In the genomic region with DNA sequence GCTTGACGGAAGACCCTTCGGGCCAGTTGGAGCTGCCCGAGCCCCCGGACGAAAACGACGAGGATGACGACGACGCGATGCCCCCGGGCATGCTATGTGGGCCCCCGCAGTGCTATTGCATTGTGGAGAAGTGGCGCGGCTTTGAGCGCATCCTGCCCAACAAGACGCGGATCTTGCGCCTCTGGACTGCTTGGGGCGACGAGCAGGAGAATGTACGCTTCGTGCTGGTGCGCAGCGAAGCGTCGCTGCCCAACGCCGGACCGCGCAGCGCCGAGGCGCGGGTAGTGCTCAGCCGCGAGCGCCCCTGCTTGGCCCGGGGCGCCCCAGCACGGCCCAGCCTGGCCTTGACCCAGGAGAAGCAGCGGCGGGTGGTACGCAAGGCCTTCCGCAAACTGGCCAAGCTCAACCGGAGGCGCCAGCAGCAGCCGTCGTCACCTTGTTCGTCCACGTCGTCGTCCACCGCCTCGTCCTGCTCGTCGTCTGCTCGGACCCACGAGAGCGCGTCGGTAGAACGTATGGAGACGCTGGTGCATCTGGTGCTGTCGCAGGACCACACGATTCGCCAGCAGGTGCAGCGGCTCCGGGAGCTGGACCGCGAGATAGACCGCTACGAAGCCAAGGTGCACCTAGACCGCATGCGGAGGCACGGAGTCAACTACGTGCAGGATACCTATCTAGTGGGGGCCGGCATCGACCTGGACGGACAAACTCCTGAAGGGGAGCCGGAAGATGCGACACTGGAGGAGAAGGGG, we compare ENCODE assay signal across 8 mouse cellular contexts. TPM values are rescaled to one million over a fixed set of nuclear protein-coding genes. Genes with fewer than 3 reads are reported as not detected.
DNase-seq lines count a peak whose midpoint lies in the region; ATAC-seq and TF ChIP-seq lines count a peak whose summit lies in the region.

No protein-coding gene starts in this region.

- no peak overlapping the region for H3K27ac ChIP-seq in thymus, adult 2 months (ENCODE audit: control insufficient read depth, insufficient read depth, low read length)
- H3K27ac ChIP-seq in heart, embryonic 14.5 days (replicated peaks in 1 of 2; ENCODE audit: control insufficient read depth in 1 of 2, insufficient read depth in 1 of 2, low read depth in 2 of 2, low read length in 2 of 2), result peak overlapping the region in 1 of 2 experiments; percentile 41; a peak in 1 of 4 replicates
- H3K27ac ChIP-seq in midbrain, embryonic 12.5 days (replicated peaks), result no peak overlapping the region

- no peak for TF ChIP-seq POLR2A in thymus, adult 2 months (IDR thresholded peaks at IDR 0.05; ENCODE audit: control insufficient read depth, extremely low read depth, insufficient read depth, low read length, poor library complexity)

- ATAC-seq in heart, embryonic 14.5 days (ENCODE audit: insufficient number of reproducible peaks, insufficient read depth, low FRiP score, low read depth), result peak; percentile 20; the same call in 1 of the 2 replicates
- ATAC-seq in midbrain, embryonic 12.5 days (ENCODE audit: low FRiP score, low read depth), result no peak

- peak overlapping the region; percentile 14; the same call in 1 of the 2 replicates for H3K4me3 ChIP-seq in thymus, adult 2 months (ENCODE audit: control insufficient read depth, insufficient read depth, low read length)
- H3K4me3 ChIP-seq in heart, embryonic 14.5 days (ENCODE audit: control insufficient read depth in 1 of 2, insufficient read depth in 1 of 2, low read depth in 1 of 2, low read length in 2 of 2), result peak overlapping the region; percentile 47 to 59
- peak overlapping the region; percentile 46 for H3K4me3 ChIP-seq in midbrain, embryonic 12.5 days

- H3K9me3 ChIP-seq in heart, embryonic 14.5 days (ENCODE audit: control insufficient read depth, low read length), result no peaks in the 10 kb centered on the region
- H3K9me3 ChIP-seq in midbrain, embryonic 12.5 days, result no peaks in the 10 kb centered on the region

- no peaks in the 10 kb centered on the region for H3K4me1 ChIP-seq in thymus, adult 2 months (replicated peaks; ENCODE audit: control insufficient read depth, insufficient read depth, low read length)
- H3K4me1 ChIP-seq in heart, embryonic 14.5 days (ENCODE audit: control insufficient read depth in 2 of 2, insufficient read depth in 2 of 2, low read length in 2 of 2), result peaks cover 2 to 12% of the 10 kb centered on the region in 2 experiments; a peak in 3 of 4 replicates
- peaks cover 34% of the 10 kb centered on the region for H3K4me1 ChIP-seq in midbrain, embryonic 12.5 days

- peak overlapping the region; percentile 74 for H3K9ac ChIP-seq in heart, embryonic 14.5 days (ENCODE audit: low read length)
- peak overlapping the region; percentile 47 for H3K9ac ChIP-seq in midbrain, embryonic 12.5 days (replicated peaks)

- TF ChIP-seq CTCF in thymus, adult 2 months (IDR thresholded peaks at IDR 0.05; ENCODE audit: borderline replicate concordance, control insufficient read depth, extremely low read depth, insufficient read depth, low read length, poor library complexity), result no peak

- H3K36me3 ChIP-seq in thymus, adult 2 months (ENCODE audit: control insufficient read depth, insufficient read depth, low read length), result no peaks in the 10 kb centered on the region
- H3K36me3 ChIP-seq in heart, embryonic 14.5 days (ENCODE audit: control insufficient read depth, insufficient read depth, low read length), result no peaks in the 10 kb centered on the region
- H3K36me3 ChIP-seq in midbrain, embryonic 12.5 days, result no peaks in the 10 kb centered on the region

- WGBS in thymus, adult 2 months, result 4% methylated on average over 82 of the region's 82 CpGs
- WGBS in heart, embryonic 14.5 days, result under 1% methylated on average over 81 of the region's 82 CpGs
- WGBS in midbrain, embryonic 12.5 days, result 1% methylated on average over 82 of the region's 82 CpGs

- H3K27me3 ChIP-seq in thymus, adult 2 months (ENCODE audit: control insufficient read depth, insufficient read depth, low read length), result peaks cover 11% of the 10 kb centered on the region; the same call in 1 of the 2 replicates
- peaks cover 16% of the 10 kb centered on the region for H3K27me3 ChIP-seq in heart, embryonic 14.5 days (ENCODE audit: control insufficient read depth, insufficient read depth, low read length)
- H3K27me3 ChIP-seq in midbrain, embryonic 12.5 days, result peaks cover 53% of the 10 kb centered on the region

- no peak for DNase-seq in thymus, adult 2 months
- DNase-seq in thymus, adult 18-20 months, result no peak
- DNase-seq in cerebellum, postnatal 25 days, result peak; percentile 38 to 41
- DNase-seq in kidney, postnatal 4 days, result peak; percentile 46 to 70
- no peak for DNase-seq in thymus, postnatal 36 days
- DNase-seq in spleen, postnatal 14 days (ENCODE audit: low spot score in 2 of 2), result no peak

- H3K4me2 ChIP-seq in heart, embryonic 14.5 days (ENCODE audit: low read length), result peak overlapping the region; percentile 96
- peak overlapping the region; percentile 66 for H3K4me2 ChIP-seq in midbrain, embryonic 12.5 days (replicated peaks)

RNA-seq across cellular contexts. Expression of a gene that starts 0.8 kb away (rescaled TPM):
- polyA plus RNA-seq in thymus, adult 2 months (2012; rRNA removed), result 0.92 and 0.99 TPM in 2 replicates
- polyA plus RNA-seq in heart, embryonic 14.5 days (2014; fragmentation: Nextera tagmentation; extraction: Ambion mirVana), result 3.0 and 3.9 TPM in 2 replicates
- 1.4 and 1.6 TPM in 2 replicates for polyA plus RNA-seq in midbrain, embryonic 12.5 days (2016; fragmentation: Nextera tagmentation; extraction: Ambion mirVana)

Comparison
In these comparisons a context has a peak if more than half of its experiments do, and no peak if none do; other contexts are left out.
1. DNase-seq: peak in cerebellum, postnatal 25 days (2 of 2) and kidney, postnatal 4 days (2 of 2); none in thymus, adult 2 months (single experiment), thymus, adult 18-20 months (0 of 2), thymus, postnatal 36 days (0 of 2) and spleen, postnatal 14 days (0 of 2).
2. Peak in every context shown above with its lines, with median percentiles within 50 percentile points of each other: H3K4me3 ChIP-seq.